Mouse (Mus musculus): ENCODE measurements at regions not wholly inside any gene's neighbourhood (a gene's known extent, or its start where the extent isn't known, plus 50 kb on each side); places are given as distances from the start of the nearest gene placed in this dataset.

- no peak for DNase-seq (ENCODE audit: low spot score)
- H3K4me1 ChIP-seq (ENCODE audit: control insufficient read depth, insufficient read depth, low read length), result no peaks in the 10 kb centered on the region
- H3K36me3 ChIP-seq (ENCODE audit: control insufficient read depth, insufficient read depth, low read length), result no peaks in the 10 kb centered on the region
- no peak overlapping the region for H3K4me2 ChIP-seq (ENCODE audit: low read depth, severe bottlenecking)
- ATAC-seq (ENCODE audit: insufficient number of reproducible peaks, low FRiP score, low TSS enrichment, low read depth), result no peak
- no peaks in the 10 kb centered on the region for H3K9me3 ChIP-seq (ENCODE audit: control insufficient read depth, low read length)
- no peak overlapping the region for H3K4me3 ChIP-seq (ENCODE audit: low read depth, low read length)
- H3K27ac ChIP-seq (replicated peaks; ENCODE audit: low read depth, low read length), result no peak overlapping the region
- 84% methylated on average over 1 of the region's 1 CpGs for WGBS
- H3K27me3 ChIP-seq (ENCODE audit: control insufficient read depth, insufficient read depth, low read length), result no peaks in the 10 kb centered on the region
- H3K9ac ChIP-seq (ENCODE audit: low read length), result no peak overlapping the region
These were observed 56.2 kb downstream of the Rpl36a-ps1 start for GRCm38 (mm10) chr14:98937933-98938332.

GRCm38 (mm10) chr14:98937373-98937772 lies 56.7 kb downstream of the Rpl36a-ps1 start:
- DNase-seq (ENCODE audit: low spot score) (no peak), ATAC-seq (ENCODE audit: insufficient number of reproducible peaks, low FRiP score, low TSS enrichment, low read depth) (no peak)
- H3K4me2 ChIP-seq (ENCODE audit: low read depth, severe bottlenecking), result no peak overlapping the region
- no peaks in the 10 kb centered on the region for H3K4me1 ChIP-seq (ENCODE audit: control insufficient read depth, insufficient read depth, low read length)
- H3K27me3 ChIP-seq (ENCODE audit: control insufficient read depth, insufficient read depth, low read length), result no peaks in the 10 kb centered on the region
- WGBS, result 90% methylated on average over 2 of the region's 2 CpGs
- H3K27ac ChIP-seq (replicated peaks; ENCODE audit: low read depth, low read length), result no peak overlapping the region
- H3K36me3 ChIP-seq (ENCODE audit: control insufficient read depth, insufficient read depth, low read length), result no peaks in the 10 kb centered on the region
- no peaks in the 10 kb centered on the region for H3K9me3 ChIP-seq (ENCODE audit: control insufficient read depth, low read length)
- H3K9ac ChIP-seq (ENCODE audit: low read length), result no peak overlapping the region
- H3K4me3 ChIP-seq (ENCODE audit: low read depth, low read length), result no peak overlapping the region

- H3K27me3 ChIP-seq (ENCODE audit: control insufficient read depth, insufficient read depth, low read length), result no peaks in the 10 kb centered on the region
- no peaks in the 10 kb centered on the region for H3K9me3 ChIP-seq (ENCODE audit: control insufficient read depth, low read length)
- 13% methylated on average over 3 of the region's 3 CpGs for WGBS
- no peak for DNase-seq (ENCODE audit: low spot score)
- H3K4me3 ChIP-seq (ENCODE audit: low read depth, low read length), result no peak overlapping the region
- no peak overlapping the region for H3K9ac ChIP-seq (ENCODE audit: low read length)
- no peaks in the 10 kb centered on the region for H3K4me1 ChIP-seq (ENCODE audit: control insufficient read depth, insufficient read depth, low read length)
- no peak for ATAC-seq (ENCODE audit: insufficient number of reproducible peaks, low FRiP score, low TSS enrichment, low read depth)
- H3K27ac ChIP-seq (replicated peaks; ENCODE audit: low read depth, low read length), result no peak overlapping the region
- no peak overlapping the region for H3K4me2 ChIP-seq (ENCODE audit: low read depth, severe bottlenecking)
- H3K36me3 ChIP-seq (ENCODE audit: control insufficient read depth, insufficient read depth, low read length), result no peaks in the 10 kb centered on the region
These were observed 60.7 kb downstream of the Rpl36a-ps1 start for GRCm38 (mm10) chr14:98933371-98933916.

- no peak overlapping the region for H3K4me3 ChIP-seq (ENCODE audit: low read depth, low read length)
- DNase-seq (ENCODE audit: low spot score) (no peak), ATAC-seq (ENCODE audit: insufficient number of reproducible peaks, low FRiP score, low TSS enrichment, low read depth) (no peak)
- H3K36me3 ChIP-seq (ENCODE audit: control insufficient read depth, insufficient read depth, low read length), result no peaks in the 10 kb centered on the region
- H3K9ac ChIP-seq (ENCODE audit: low read length), result no peak overlapping the region
- H3K27ac ChIP-seq (replicated peaks; ENCODE audit: low read depth, low read length), result no peak overlapping the region
- no peaks in the 10 kb centered on the region for H3K4me1 ChIP-seq (ENCODE audit: control insufficient read depth, insufficient read depth, low read length)
- 81% methylated on average over 2 of the region's 2 CpGs for WGBS
- H3K4me2 ChIP-seq (ENCODE audit: low read depth, severe bottlenecking), result no peak overlapping the region
- H3K27me3 ChIP-seq (ENCODE audit: control insufficient read depth, insufficient read depth, low read length), result no peaks in the 10 kb centered on the region
- H3K9me3 ChIP-seq (ENCODE audit: control insufficient read depth, low read length), result no peaks in the 10 kb centered on the region
These were observed 64.8 kb downstream of the Rpl36a-ps1 start for GRCm38 (mm10) chr14:98929276-98929675.

- no peak for ATAC-seq (ENCODE audit: insufficient number of reproducible peaks, low FRiP score, low TSS enrichment, low read depth)
- Histone ChIP-seq H3K4me2 (ENCODE audit: low read depth, severe bottlenecking) (no peak overlapping the region), H3K27me3 (ENCODE audit: control insufficient read depth, insufficient read depth, low read length) (no peaks in the 10 kb centered on the region), H3K9me3 (ENCODE audit: control insufficient read depth, low read length) (no peaks in the 10 kb centered on the region), H3K4me1 (ENCODE audit: control insufficient read depth, insufficient read depth, low read length) (no peaks in the 10 kb centered on the region), H3K27ac (replicated peaks; ENCODE audit: low read depth, low read length) (no peak overlapping the region), H3K9ac (ENCODE audit: low read length) (no peak overlapping the region), H3K36me3 (ENCODE audit: control insufficient read depth, insufficient read depth, low read length) (no peaks in the 10 kb centered on the region), H3K4me3 (ENCODE audit: low read depth, low read length) (no peak overlapping the region)
- WGBS, result 71% methylated on average over 5 of the region's 5 CpGs
- DNase-seq (ENCODE audit: low spot score), result peak; percentile 19
These were observed 85.9 kb downstream of the Rpl36a-ps1 start for GRCm38 (mm10) chr14:98908234-98908633.

- Histone ChIP-seq H3K4me3 (ENCODE audit: low read depth, low read length) (no peak overlapping the region), H3K27ac (replicated peaks; ENCODE audit: low read depth, low read length) (no peak overlapping the region), H3K9me3 (ENCODE audit: control insufficient read depth, low read length) (no peaks in the 10 kb centered on the region), H3K9ac (ENCODE audit: low read length) (no peak overlapping the region), H3K4me2 (ENCODE audit: low read depth, severe bottlenecking) (no peak overlapping the region), H3K4me1 (ENCODE audit: control insufficient read depth, insufficient read depth, low read length) (no peaks in the 10 kb centered on the region), H3K27me3 (ENCODE audit: control insufficient read depth, insufficient read depth, low read length) (no peaks in the 10 kb centered on the region), H3K36me3 (ENCODE audit: control insufficient read depth, insufficient read depth, low read length) (no peaks in the 10 kb centered on the region)
- DNase-seq (ENCODE audit: low spot score), result peak; percentile 13
- 43% methylated on average over 4 of the region's 4 CpGs for WGBS
- no peak for ATAC-seq (ENCODE audit: insufficient number of reproducible peaks, low FRiP score, low TSS enrichment, low read depth)
These were observed 95.2 kb downstream of the Rpl36a-ps1 start for GRCm38 (mm10) chr14:98898876-98899275.

- Histone ChIP-seq H3K9me3 (ENCODE audit: control insufficient read depth, low read length) (no peaks in the 10 kb centered on the region), H3K4me3 (ENCODE audit: low read depth, low read length) (no peak overlapping the region), H3K9ac (ENCODE audit: low read length) (no peak overlapping the region), H3K4me2 (ENCODE audit: low read depth, severe bottlenecking) (no peak overlapping the region), H3K4me1 (ENCODE audit: control insufficient read depth, insufficient read depth, low read length) (no peaks in the 10 kb centered on the region), H3K27me3 (ENCODE audit: control insufficient read depth, insufficient read depth, low read length) (no peaks in the 10 kb centered on the region), H3K36me3 (ENCODE audit: control insufficient read depth, insufficient read depth, low read length) (no peaks in the 10 kb centered on the region), H3K27ac (replicated peaks; ENCODE audit: low read depth, low read length) (no peak overlapping the region)
- no peak for DNase-seq (ENCODE audit: low spot score)
- no peak for ATAC-seq (ENCODE audit: insufficient number of reproducible peaks, low FRiP score, low TSS enrichment, low read depth)
- WGBS, result 86% methylated on average over 1 of the region's 1 CpGs
These were observed 96.7 kb downstream of the Rpl36a-ps1 start for GRCm38 (mm10) chr14:98897390-98897789.

- ATAC-seq (ENCODE audit: insufficient number of reproducible peaks, low FRiP score, low TSS enrichment, low read depth), result no peak
- DNase-seq (ENCODE audit: low spot score), result no peak
- H3K36me3 ChIP-seq (ENCODE audit: control insufficient read depth, insufficient read depth, low read length), result no peaks in the 10 kb centered on the region
- H3K9ac ChIP-seq (ENCODE audit: low read length), result no peak overlapping the region
- H3K27ac ChIP-seq (replicated peaks; ENCODE audit: low read depth, low read length), result no peak overlapping the region
- no peaks in the 10 kb centered on the region for H3K9me3 ChIP-seq (ENCODE audit: control insufficient read depth, low read length)
- H3K4me2 ChIP-seq (ENCODE audit: low read depth, severe bottlenecking), result no peak overlapping the region
- no peak overlapping the region for H3K4me3 ChIP-seq (ENCODE audit: low read depth, low read length)
- H3K27me3 ChIP-seq (ENCODE audit: control insufficient read depth, insufficient read depth, low read length), result no peaks in the 10 kb centered on the region
- no peaks in the 10 kb centered on the region for H3K4me1 ChIP-seq (ENCODE audit: control insufficient read depth, insufficient read depth, low read length)
- 77% methylated on average over 1 of the region's 1 CpGs for whole genome bisulfite sequencing
These were observed 98.2 kb downstream of the Rpl36a-ps1 start for GRCm38 (mm10) chr14:98895933-98896332.

GRCm38 (mm10) chr14:98892670-98893069 lies 101.4 kb downstream of the Rpl36a-ps1 start:
- no peak overlapping the region for H3K4me3 ChIP-seq (ENCODE audit: low read depth, low read length)
- no peak overlapping the region for H3K27ac ChIP-seq (replicated peaks; ENCODE audit: low read depth, low read length)
- no peaks in the 10 kb centered on the region for H3K36me3 ChIP-seq (ENCODE audit: control insufficient read depth, insufficient read depth, low read length)
- no peaks in the 10 kb centered on the region for H3K27me3 ChIP-seq (ENCODE audit: control insufficient read depth, insufficient read depth, low read length)
- no peaks in the 10 kb centered on the region for H3K9me3 ChIP-seq (ENCODE audit: control insufficient read depth, low read length)
- H3K4me1 ChIP-seq (ENCODE audit: control insufficient read depth, insufficient read depth, low read length), result no peaks in the 10 kb centered on the region
- WGBS, result 55% methylated on average over 3 of the region's 3 CpGs
- ATAC-seq (ENCODE audit: insufficient number of reproducible peaks, low FRiP score, low TSS enrichment, low read depth) (no peak), DNase-seq (ENCODE audit: low spot score) (peak; percentile 23)
- H3K9ac ChIP-seq (ENCODE audit: low read length), result no peak overlapping the region
- H3K4me2 ChIP-seq (ENCODE audit: low read depth, severe bottlenecking), result no peak overlapping the region
